Mouse (Mus musculus) midbrain, embryonic 16.5 days (tissue): ENCODE measurements at regions not wholly inside any gene's neighbourhood (a gene's known extent, or its start where the extent isn't known, plus 50 kb on each side); places are given as distances from the start of the nearest gene placed in this dataset.

Source experiments
- ATAC-seq: fragments of 200-750 bp; cut with Nextera tagmentation; 2 replicates; pipeline ENCODE4 v1.8.0; 2017; ENCODE audit warnings: moderate TSS enrichment
- H3K27ac ChIP-seq: fragments of 300-500 bp; sonication (generic); 2 replicates; pipeline ENCODE4 v1.5.1; 2014; ENCODE audit warnings: mild to moderate bottlenecking, low read length, mixed read lengths
- H3K27me3 ChIP-seq: fragments of 300-500 bp; sonication (generic); 2 replicates; pipeline ENCODE4 v1.6.1; 2014; ENCODE audit warnings: low read depth, low read length, mixed read lengths; ENCODE audit not compliant: control insufficient read depth, insufficient read depth
- H3K36me3 ChIP-seq: fragments of 300-500 bp; sonication (generic); 2 replicates; pipeline ENCODE4 v1.6.1; 2014; ENCODE audit warnings: mild to moderate bottlenecking, low read length, moderate library complexity, mixed read lengths; ENCODE audit not compliant: control insufficient read depth, insufficient read depth
- H3K4me1 ChIP-seq: fragments of 300-500 bp; sonication (generic); 2 replicates; pipeline ENCODE4 v1.6.1; 2014; ENCODE audit warnings: mild to moderate bottlenecking, low read length, mixed read lengths; ENCODE audit not compliant: control insufficient read depth, insufficient read depth
- H3K4me2 ChIP-seq: fragments of 300-500 bp; sonication (generic); 2 replicates; pipeline ENCODE4 v1.6.1; 2014; ENCODE audit warnings: mild to moderate bottlenecking, low read length, mixed read lengths
- H3K4me3 ChIP-seq: fragments of 300-500 bp; sonication (generic); 2 replicates; pipeline ENCODE4 v1.5.1; 2014; ENCODE audit warnings: low read depth, mild to moderate bottlenecking, low read length, moderate library complexity, mixed read lengths
- H3K9ac ChIP-seq: fragments of 300-500 bp; sonication (generic); 2 replicates; pipeline ENCODE4 v1.6.1; 2014; ENCODE audit warnings: low read depth, low read length, mixed read lengths
- H3K9me3 ChIP-seq: fragments of 300-500 bp; sonication (generic); replicated peaks from 2 replicates; pipeline ENCODE4 v1.6.1; 2014; ENCODE audit warnings: mild to moderate bottlenecking, low read length, mixed read lengths; ENCODE audit not compliant: control insufficient read depth, poor library complexity, severe bottlenecking
- WGBS: fragments of 180-500 bp; shearing (Covaris S2); extraction: QIAGEN DNeasy Blood & Tissue Kit; methylation state at CpG from one replicate; pipeline ENCODE4 v1.1.7; 2014; 5-methylcytosine and 5-hydroxymethylcytosine counted together

DNA sequence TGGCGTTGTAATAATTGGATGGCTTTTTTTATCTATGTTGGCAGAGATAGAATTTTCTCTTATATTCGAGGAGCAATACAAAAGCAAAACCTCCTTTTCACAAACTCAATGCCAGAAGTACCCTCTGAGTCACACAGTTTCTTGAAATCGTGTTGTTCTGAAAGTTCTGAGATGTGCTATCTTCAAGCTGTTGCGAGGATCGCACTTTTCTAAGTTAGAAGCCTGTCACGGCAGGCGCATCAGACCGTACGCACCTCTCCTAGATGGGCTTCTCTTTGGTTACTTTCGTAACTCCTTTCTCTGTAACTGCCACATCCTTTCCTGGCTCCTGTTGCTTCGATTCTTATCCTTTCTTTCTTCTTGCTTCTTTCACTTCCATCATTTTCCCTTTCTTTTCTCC lies 271.2 kb upstream of the Arrdc3 start:
- WGBS, result 79% methylated on average over 11 of the region's 11 CpGs
- Histone ChIP-seq H3K36me3 (no peaks in the 10 kb centered on the region), H3K9me3 (no peaks in the 10 kb centered on the region), H3K9ac (no peak overlapping the region), H3K4me1 (no peaks in the 10 kb centered on the region; the same call in 1 of the 2 replicates), H3K27me3 (no peaks in the 10 kb centered on the region), H3K27ac (no peak overlapping the region), H3K4me3 (no peak overlapping the region), H3K4me2 (no peak overlapping the region)
- no peak for ATAC-seq

DNA sequence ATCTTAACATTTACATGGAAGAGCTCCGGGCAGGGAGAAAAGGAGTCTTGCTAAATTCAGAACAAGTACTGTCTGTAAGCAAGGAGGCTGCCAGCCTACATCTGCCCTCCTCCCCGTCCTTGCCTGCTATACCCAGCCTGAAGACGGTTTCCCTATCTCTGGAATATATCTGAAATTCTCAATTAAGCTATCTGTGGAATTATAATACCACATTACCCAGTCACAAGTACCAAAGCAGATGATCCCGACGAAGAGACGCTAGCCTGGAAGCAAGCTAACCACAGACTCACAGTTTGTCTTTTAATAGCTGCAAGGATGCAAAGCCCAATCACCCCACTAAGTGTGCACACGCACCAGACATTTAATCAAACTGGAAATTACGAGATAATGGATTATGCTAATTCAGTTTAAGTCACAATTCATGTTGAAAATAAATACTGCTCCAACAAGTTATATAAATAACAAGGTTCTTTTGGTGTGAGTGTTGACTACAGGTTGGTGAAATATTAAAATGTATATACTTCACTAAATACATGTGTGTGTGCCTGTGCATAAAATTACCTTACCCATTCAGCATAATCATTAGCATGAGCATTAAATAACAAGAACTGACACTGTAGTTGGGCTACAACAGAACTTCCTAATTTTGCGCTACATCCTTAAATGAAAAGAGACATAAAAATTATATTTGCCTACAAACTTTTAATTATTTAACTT lies 269.9 kb upstream of the Arrdc3 start:
- H3K36me3 ChIP-seq, result no peaks in the 10 kb centered on the region
- ATAC-seq, result peak; percentile 69
- H3K27ac ChIP-seq, result no peak overlapping the region
- H3K9ac ChIP-seq, result no peak overlapping the region
- H3K4me2 ChIP-seq, result no peak overlapping the region
- no peaks in the 10 kb centered on the region for H3K9me3 ChIP-seq
- no peaks in the 10 kb centered on the region; the same call in 1 of the 2 replicates for H3K4me1 ChIP-seq
- no peak overlapping the region for H3K4me3 ChIP-seq
- H3K27me3 ChIP-seq, result no peaks in the 10 kb centered on the region
- WGBS, result 48% methylated on average over 9 of the region's 9 CpGs

DNA sequence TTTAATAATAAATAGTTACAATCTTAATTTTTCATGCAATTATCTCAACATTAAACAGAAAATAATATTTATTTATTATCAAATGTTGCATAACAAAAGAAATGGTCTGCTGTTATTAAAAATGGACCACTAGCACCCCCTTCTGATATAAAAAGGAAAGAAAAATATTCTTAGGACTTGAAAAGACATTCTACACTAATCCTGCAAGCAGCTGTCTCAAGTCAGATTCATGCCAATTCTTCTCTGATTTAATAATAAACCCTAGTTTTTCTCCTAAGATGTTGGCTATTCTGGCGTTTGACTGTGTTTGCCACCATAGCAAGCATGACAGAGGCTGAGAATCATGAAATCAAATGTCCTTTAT lies 269.3 kb upstream of the Arrdc3 start:
- Histone ChIP-seq H3K27me3 (no peaks in the 10 kb centered on the region), H3K9me3 (no peaks in the 10 kb centered on the region), H3K27ac (no peak overlapping the region), H3K4me1 (no peaks in the 10 kb centered on the region; the same call in 1 of the 2 replicates), H3K4me2 (no peak overlapping the region), H3K36me3 (no peaks in the 10 kb centered on the region), H3K4me3 (no peak overlapping the region), H3K9ac (no peak overlapping the region)
- peak; percentile 68; the same call in 1 of the 2 replicates for ATAC-seq
- WGBS, result 23% methylated on average over 1 of the region's 1 CpGs

DNA sequence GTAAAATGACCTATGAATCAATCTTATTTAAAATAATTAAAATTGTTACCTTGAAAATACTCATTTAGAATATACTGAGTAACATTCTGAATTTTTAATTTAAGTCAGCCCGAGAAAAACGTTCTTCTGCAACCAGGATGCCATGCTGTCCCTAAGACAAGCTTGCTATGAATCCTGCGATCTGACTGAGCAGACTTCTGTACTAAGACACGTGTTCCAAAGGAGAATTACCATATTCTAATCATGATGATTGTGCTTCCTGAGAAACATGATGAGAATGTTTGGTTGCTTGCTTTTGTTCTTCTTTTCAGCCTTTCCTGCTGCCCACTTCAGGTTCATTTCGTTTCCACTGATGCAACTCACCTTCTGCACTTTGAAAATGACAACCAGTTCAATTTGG lies 268.2 kb upstream of the Arrdc3 start:
- no peak for ATAC-seq
- Histone ChIP-seq H3K9me3 (no peaks in the 10 kb centered on the region), H3K4me2 (no peak overlapping the region), H3K4me3 (no peak overlapping the region), H3K4me1 (no peaks in the 10 kb centered on the region; the same call in 1 of the 2 replicates), H3K27me3 (no peaks in the 10 kb centered on the region), H3K27ac (no peak overlapping the region), H3K36me3 (no peaks in the 10 kb centered on the region), H3K9ac (no peak overlapping the region)
- 38% methylated on average over 5 of the region's 5 CpGs for WGBS

DNA sequence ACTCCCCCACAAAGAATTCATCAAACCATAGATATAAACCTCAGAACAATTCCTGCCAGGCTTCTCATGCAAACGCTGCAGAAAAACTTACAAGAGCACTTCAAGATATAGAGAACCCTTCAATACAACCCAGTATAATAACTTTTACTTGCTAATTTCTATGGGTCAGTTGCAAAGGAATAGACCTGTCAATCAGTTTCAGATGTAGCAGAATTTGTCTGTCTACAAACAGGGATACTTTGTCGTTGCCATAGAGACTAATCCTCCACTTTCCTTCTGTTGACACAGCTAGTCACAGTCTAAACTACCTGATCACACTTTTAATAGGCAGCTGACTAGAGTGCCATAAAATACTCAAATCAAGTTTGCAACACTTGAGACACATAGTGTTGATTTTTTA lies 260.2 kb upstream of the Arrdc3 start:
- ATAC-seq, result peak; percentile 88
- Histone ChIP-seq H3K4me2 (0 out of 2 replicates have a peak overlapping the region, but pooled peaks have one; percentile 13), H3K27ac (no peak overlapping the region), H3K36me3 (no peaks in the 10 kb centered on the region), H3K4me3 (no peak overlapping the region), H3K4me1 (peaks cover 4% of the 10 kb centered on the region), H3K9me3 (no peaks in the 10 kb centered on the region), H3K27me3 (no peaks in the 10 kb centered on the region), H3K9ac (no peak overlapping the region)
- 5% methylated on average over 2 of the region's 2 CpGs for WGBS

DNA sequence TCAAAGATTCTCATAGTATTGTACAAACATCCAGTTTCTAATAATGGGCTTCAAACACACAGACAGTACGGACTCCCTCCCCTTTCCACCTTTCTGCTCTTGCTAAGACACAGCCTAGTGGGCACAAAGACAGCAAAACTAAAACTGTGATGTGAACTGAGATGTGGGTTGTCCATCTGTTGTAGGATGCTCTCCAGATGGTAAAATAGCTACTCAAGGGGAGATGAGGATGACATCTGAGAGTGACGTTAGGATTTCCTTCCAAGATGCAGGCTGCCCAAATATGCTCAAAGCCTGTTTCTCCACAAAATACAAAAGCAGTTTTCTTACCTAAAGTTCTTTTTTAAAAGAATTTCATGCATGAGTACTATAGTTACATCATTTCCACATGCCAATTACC lies 241.8 kb upstream of the Arrdc3 start:
- WGBS, result 67% methylated on average over 2 of the region's 2 CpGs

DNA sequence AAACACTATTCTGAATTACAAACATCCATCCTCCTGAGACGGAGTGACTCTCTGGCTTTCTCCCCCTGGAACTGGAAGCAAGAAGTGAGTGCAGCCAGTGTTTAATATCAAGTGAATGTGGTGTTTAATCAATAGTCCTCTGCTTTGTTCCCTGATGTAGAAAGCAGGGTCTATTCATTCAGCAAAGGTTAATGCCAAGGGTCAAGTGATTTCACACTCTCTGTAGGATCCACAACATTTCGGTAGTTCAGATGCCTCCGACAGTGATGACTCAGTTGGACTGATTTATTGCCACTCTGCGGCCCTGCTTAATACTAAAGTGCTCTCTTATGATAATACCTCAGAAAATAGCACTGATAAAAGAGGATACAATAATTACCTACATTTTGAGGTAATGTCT lies 235.6 kb upstream of the Arrdc3 start:
- H3K27ac ChIP-seq, result no peak overlapping the region
- H3K4me3 ChIP-seq, result no peak overlapping the region
- no peak overlapping the region for H3K4me2 ChIP-seq
- no peak for ATAC-seq
- no peaks in the 10 kb centered on the region for H3K9me3 ChIP-seq
- H3K4me1 ChIP-seq, result no peaks in the 10 kb centered on the region
- 16% methylated on average over 4 of the region's 4 CpGs for WGBS
- H3K9ac ChIP-seq, result no peak overlapping the region
- no peaks in the 10 kb centered on the region for H3K36me3 ChIP-seq
- H3K27me3 ChIP-seq, result no peaks in the 10 kb centered on the region

More for the DNA sequence above, 241.8 kb upstream of the Arrdc3 start:
- H3K4me3 ChIP-seq, result no peak overlapping the region
- no peaks in the 10 kb centered on the region for H3K9me3 ChIP-seq
- no peak overlapping the region for H3K9ac ChIP-seq
- H3K4me2 ChIP-seq, result no peak overlapping the region
- H3K27me3 ChIP-seq, result no peaks in the 10 kb centered on the region
- H3K4me1 ChIP-seq, result no peaks in the 10 kb centered on the region
- no peaks in the 10 kb centered on the region for H3K36me3 ChIP-seq
- no peak overlapping the region for H3K27ac ChIP-seq
- no peak for ATAC-seq

DNA sequence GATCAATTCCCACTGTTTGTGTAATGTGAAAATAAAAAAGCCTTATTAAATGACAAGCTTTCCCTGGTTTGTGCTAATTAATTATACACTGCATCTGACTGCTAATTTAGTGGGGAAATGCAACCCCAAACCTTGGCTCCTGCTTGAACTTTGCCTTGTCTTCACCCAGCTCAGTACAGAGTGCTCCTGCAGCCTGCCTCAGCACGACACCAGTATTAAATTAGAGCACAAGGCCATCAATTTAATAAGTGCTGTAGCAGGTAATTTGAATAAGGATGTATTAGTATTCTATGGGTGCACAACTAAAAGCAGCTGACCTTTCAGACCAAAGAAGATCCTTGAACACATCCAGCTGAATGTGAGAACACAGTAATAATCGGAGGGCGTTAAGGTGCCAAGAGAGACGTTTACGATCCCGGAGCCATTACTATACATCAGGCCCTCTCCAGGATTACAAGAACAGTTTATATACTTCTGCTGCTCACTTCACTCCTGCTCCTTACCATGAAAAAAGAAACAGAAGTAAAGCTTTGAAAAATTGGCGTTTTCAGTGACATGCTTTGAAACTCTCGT lies 230.1 kb upstream of the Arrdc3 start:
- Histone ChIP-seq H3K4me1 (no peaks in the 10 kb centered on the region), H3K9me3 (no peaks in the 10 kb centered on the region), H3K27me3 (no peaks in the 10 kb centered on the region), H3K9ac (no peak overlapping the region), H3K27ac (no peak overlapping the region), H3K4me2 (no peak overlapping the region), H3K36me3 (no peaks in the 10 kb centered on the region), H3K4me3 (no peak overlapping the region)
- no peak for ATAC-seq
- WGBS, result 51% methylated on average over 8 of the region's 8 CpGs

DNA sequence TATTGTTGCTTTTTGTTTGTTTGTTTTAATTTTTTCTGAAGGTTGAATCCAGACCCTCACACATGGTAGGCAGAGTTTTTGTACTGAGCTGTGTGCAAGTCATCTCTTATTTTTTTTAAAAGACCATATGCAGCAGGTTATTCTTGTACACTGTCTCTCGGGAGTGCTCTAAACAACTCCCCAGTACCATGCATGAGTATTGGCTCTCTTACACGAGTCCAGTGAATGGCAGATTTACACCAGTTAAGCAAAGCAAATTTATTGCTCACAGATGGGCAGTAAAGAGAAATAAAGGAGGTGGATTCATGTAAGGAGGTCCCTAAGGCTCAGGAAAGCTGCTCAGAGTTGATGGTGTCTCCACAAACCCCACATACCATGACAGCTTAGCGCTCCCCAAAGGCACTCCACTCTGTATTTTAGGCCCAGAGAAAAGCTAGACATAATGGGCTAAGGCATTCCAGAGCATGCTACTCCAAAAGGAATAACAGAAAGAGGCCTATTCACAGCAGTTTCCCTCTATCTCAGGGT lies 216.9 kb upstream of the Arrdc3 start:
- no peak for ATAC-seq
- Histone ChIP-seq H3K4me2 (no peak overlapping the region), H3K9me3 (no peaks in the 10 kb centered on the region), H3K9ac (no peak overlapping the region), H3K27me3 (no peaks in the 10 kb centered on the region), H3K27ac (no peak overlapping the region), H3K4me3 (no peak overlapping the region), H3K36me3 (no peaks in the 10 kb centered on the region), H3K4me1 (no peaks in the 10 kb centered on the region)
- 78% methylated on average over 3 of the region's 3 CpGs for WGBS
